Mouse (Mus musculus) MEL-GATA-1-ER (cell line): Measurements from ENCODE around the gene Defb35.
"Not testable (repeated sequence)": the region's sequence is repeated elsewhere in the genome, so short reads cannot be mapped to it uniquely, and the experiment has no call there.

ENCODE experiments used
- DNase-seq: peaks from one replicate; pipeline ENCODE4 v3.0.0-alpha.2; 2012; ENCODE audit warnings: low read depth; ENCODE audit errors: extremely low read depth

Gene Defb35

GRCm38 (mm10) chr8:21938052-21938451 lies at the start of gene Defb35:
Defb35 (plus strand) TSS chr8:21938352.
- DNase-seq, result not testable (repeated sequence)

GRCm38 (mm10) chr8:21906290-21906689 lies 31.9 kb upstream of the Defb35 start, which contains the start of gene Defb11:
Defb11 (minus strand) TSS chr8:21906412.
- not testable (repeated sequence) for DNase-seq

- DNase-seq, result no peak
Measured at GRCm38 (mm10) chr8:21911931-21912330, 26.2 kb upstream of the Defb35 start.

- no peak for DNase-seq
Measured at GRCm38 (mm10) chr8:21912554-21912953, 25.6 kb upstream of the Defb35 start.

GRCm38 (mm10) chr8:21915625-21916024 lies 22.5 kb upstream of the Defb35 start:
- DNase-seq, result no peak

GRCm38 (mm10) chr8:21930754-21931153 lies 7.4 kb upstream of the Defb35 start:
- not testable (repeated sequence) for DNase-seq

- no peak for DNase-seq
Measured at GRCm38 (mm10) chr8:21932610-21933009, 5.5 kb upstream of the Defb35 start, which contains the start of gene Defb15. Defb15 (minus strand) TSS chr8:21932710.

- DNase-seq, result no peak
Measured at GRCm38 (mm10) chr8:21946462-21946861, 8.3 kb downstream of the Defb35 start, which contains the start of gene Defb13. Defb13 (plus strand) TSS chr8:21946762.

- no peak for DNase-seq
Measured at GRCm38 (mm10) chr8:21947311-21948017, 9.3 kb downstream of the Defb35 start.

- DNase-seq, result peak; percentile 25
Measured at GRCm38 (mm10) chr8:21955321-21955720, 17.2 kb downstream of the Defb35 start.

GRCm38 (mm10) chr8:21956336-21956735 lies 18.2 kb downstream of the Defb35 start:
- DNase-seq, result no peak

GRCm38 (mm10) chr8:21958414-21958813 lies 20.3 kb downstream of the Defb35 start, which contains the start of gene Fam90a1a:
Fam90a1a (plus strand) TSS chr8:21958714.
- DNase-seq, result no peak

- no peak for DNase-seq
Measured at GRCm38 (mm10) chr8:21966646-21967045, 28.5 kb downstream of the Defb35 start.

GRCm38 (mm10) chr8:21969475-21969874 lies 31.3 kb downstream of the Defb35 start, which contains the start of gene Ccdc70:
Ccdc70 (plus strand) TSS chr8:21969775.
- DNase-seq, result no peak

GRCm38 (mm10) chr8:21978193-21978592 lies 40.0 kb downstream of the Defb35 start:
- no peak for DNase-seq

- DNase-seq, result no peak
Measured at GRCm38 (mm10) chr8:21981664-21982337, 43.6 kb downstream of the Defb35 start.
